Mouse (Mus musculus) layer of hippocampus, adult 11-12 months (tissue): ENCODE data around the gene Msln.
A peak's percentile ranks its signal among the peaks of the same experiment; 100 is the strongest.
"Not testable (repeated sequence)": the region's sequence is repeated elsewhere in the genome, so short reads cannot be mapped to it uniquely, and the experiment has no call there.

Experiments used
- DNase-seq: peaks from one replicate; pipeline ENCODE4 v3.0.0; 2022; ENCODE audit warnings: low spot score

The Msln gene

DNA sequence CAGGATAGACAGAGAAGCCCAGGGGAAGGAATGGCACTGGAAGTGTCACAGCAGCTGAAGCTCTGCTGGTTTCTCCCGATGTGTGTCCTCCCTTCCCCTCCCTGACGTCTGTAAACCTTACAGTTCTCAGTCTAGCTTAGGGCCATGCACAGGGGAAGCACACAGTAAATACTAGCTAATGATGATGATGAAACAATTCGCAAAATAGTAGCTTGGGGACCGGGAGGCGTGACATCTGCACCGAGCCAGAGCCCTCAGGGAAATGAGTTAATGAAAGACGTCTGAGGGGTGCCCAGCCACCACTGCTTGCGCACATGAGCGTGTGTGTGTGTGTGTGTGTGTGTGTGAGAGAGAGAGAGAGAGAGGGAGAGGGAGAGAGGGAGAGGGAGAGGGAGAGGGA is 15.2 kb upstream of the Msln start:
- DNase-seq, result no peak

DNA sequence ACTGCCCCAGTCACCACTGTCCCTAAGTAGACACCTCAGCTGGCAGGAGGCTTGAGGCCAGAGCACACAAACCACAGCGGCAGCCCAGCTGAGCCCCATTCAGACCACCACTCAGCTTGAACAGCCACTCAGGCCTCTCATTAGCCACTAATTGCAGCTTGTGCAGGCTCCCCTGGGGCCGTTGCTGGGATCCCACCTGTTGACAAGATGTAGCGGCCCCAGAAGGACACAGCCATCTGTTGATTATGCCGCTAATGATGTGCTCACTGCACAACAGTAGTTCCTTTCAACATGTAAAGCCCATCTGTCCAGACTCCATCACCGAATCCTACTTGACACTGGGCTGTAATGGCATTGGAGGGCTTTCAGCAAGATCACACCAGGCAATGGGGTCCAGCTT is 11.7 kb upstream of the Msln start:
- DNase-seq, result no peak

DNA sequence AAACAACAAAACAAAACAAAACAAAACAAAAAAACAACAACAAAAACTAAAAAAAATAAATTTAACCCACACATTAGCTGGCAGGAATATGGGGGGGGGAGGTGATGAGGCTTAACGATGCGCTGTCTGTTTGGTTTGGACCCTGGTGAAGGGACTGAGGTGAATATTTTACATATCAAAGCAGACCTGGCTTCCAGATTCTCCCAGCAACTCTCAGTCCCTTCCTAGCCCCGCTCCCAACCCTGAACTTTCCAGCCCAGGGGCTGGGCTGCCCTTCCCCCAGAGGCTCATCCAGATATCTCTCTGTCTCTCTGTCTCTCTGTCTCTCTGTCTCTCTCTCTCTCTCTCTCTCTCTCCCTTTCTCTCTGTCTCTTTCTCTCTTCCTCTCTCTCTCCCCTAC is 8.4 kb upstream of the Msln start:
- DNase-seq, result no peak

DNA sequence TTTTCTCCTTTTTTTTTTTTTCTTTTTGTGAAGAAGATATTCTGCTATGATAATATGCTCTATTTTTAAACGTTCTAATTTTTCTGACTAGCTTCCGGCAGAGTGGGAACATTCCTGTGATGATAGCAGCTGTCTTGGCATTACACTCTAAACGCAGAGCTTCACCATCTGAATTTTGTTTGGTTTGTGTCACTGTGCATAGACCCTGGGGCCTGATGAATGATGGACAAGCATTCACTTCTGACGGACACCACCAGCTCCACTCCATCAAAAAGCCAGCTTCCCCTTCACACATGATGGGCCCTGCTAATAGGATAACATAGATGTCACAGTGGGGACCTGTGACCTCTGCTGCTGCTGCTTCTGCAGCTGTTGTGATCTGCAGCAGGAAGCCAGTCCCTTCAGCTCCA is 7.4 kb upstream of the Msln start:
- DNase-seq, result no peak

DNA sequence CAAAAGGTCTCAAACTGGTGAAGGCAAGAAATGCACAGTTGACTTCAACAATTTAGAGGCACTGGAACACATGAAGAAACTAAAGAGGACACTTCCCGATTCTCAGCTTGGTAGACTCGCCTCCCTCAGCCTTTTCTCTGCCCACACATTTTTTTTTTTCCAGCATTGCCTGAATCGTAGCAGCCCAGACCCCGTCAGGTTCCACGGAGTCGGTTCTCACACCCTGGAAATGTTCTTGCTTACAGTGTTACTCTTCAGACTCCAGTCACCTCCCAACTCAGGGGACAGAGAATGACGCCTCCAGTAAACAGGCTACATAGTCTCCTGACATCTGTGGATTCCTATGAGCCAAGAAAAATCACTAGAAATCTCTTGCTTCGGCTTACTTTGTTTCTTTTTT is 6.0 kb upstream of the Msln start:
- no peak for DNase-seq

DNA sequence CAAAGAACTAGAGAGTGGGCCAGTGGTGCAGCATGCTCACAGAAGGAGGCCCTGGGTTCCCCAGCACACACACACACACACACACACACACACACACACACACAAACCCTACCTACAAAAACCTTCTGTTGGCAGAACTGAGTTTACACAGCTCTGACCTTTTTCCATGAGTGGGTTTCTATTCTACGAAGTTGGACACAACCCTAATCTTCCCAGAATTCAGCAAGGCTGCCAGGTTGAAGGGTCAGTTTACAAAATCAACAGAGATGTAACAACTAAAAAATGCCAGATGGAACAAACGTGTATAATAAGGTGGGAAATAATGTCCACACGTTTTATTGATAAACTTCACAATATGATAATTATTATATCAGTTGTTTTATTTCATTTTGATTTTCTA is 3.5 kb upstream of the Msln start:
- DNase-seq, result no peak

DNA sequence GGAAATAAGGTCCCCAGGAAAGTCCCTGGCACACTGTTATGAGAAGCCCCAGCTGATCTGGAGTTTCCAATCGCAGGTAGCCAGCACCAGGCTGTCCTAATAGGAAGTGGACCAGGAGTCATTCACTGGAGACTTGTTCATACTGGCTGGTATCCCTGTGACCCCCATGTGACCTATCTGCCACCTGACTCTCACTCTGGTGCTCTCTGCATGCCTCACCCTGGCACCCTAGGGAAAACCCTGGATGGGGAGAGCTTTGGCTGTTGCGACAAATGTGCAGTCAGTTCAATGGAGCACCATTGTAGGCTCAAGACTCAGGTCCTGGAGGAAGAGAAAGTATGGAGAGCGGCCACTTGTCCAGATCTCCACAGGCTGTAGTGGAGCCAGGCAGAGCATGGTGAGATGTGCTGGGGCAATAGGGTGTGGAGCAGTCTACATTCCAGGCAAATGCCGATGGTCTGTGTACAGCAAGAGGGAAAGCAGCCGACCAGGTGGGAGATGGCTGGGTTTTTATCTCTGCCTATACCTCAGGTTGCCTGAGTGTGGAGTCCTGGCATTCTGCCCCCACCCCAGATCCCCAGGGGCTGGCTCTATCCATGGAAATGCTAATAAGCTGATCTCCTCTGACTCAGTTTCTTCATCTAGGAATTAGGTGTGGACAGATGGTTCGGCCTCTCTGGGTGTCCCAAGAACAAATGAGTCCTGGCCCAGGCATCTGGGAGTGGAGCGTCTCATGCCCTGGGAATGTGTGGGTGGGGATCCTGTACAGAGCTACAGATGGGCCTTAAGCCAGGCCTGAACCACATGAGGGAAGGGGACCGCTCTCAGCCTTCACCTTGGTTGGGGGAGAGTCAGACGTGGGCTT is 2.4 kb upstream of the Msln start:
- no peak for DNase-seq

DNA sequence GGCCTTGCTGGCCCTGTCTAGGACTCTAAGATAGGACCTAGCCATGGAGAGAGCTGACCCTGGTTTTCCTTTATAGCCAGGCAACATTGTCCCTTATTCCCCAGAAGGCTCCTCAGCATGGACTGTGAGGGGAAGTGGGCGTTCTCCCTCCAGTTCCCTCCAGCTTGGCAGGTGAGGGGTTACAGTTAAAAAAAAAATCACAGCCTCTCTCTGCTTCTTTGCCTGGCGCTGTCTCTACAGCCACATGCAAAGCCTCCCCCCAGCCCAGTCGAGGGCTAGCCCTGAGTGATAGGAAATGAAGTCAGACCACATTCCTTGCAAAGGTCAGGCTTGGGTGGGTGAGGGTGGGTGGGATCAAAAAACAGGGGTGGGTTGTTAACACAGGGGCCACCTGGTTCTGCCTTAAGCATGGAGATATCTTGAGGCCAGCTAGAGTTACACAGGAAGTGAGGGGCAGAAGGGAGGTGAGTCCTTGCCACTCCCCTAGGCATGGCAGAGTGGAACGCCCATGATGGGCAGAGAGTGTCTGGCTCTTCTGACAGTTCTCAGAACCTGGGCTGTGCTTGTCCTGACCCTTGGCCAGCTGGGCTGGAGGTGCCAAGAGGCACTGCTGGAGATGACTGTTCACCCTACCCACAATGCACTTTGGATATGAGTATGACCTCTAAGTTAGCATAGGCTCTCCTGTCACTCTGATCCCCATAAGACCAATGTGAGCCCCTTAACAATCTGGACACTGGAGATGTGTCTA is 1.6 kb upstream of the Msln start:
- no peak for DNase-seq

DNA sequence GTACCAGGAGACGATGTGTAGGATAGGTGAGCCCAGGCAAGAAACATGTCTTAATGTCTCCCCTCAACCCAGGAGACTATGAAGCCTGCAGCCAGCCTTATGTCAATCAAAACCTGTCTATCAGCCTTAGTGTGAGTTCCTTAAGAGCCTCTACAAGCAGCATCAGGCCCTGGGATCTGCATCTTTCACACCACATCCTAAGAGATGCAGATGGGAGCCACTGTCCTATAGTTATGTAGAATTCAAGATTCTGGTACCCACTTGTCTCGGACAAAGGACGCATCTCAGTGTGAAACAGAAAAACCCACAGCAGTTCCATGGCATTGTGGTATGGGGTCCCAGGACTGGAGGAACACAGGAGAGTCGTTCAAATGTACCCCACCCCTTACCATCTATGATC is 908 bp upstream of the Msln start:
- no peak for DNase-seq

DNA sequence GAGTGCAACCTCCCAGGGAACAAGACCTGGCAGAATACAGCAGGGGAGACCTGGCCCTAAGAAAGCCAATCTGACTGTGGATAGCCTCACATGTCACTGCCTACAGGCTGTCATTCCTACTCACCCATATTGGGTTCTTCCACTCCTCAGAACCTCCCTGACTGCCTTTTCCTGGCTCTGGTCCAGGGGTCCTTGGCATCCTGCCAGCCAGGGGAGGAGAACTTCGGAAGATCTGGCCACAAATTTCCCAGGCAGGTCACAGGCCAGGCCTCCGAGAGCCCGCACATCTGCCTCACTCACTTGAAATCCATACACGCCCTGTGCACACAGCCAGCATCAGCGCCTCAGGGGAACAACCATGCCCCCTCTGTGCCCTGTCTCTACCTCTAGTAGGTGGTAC is 2.7 kb downstream of the Msln start:
- no peak for DNase-seq

DNA sequence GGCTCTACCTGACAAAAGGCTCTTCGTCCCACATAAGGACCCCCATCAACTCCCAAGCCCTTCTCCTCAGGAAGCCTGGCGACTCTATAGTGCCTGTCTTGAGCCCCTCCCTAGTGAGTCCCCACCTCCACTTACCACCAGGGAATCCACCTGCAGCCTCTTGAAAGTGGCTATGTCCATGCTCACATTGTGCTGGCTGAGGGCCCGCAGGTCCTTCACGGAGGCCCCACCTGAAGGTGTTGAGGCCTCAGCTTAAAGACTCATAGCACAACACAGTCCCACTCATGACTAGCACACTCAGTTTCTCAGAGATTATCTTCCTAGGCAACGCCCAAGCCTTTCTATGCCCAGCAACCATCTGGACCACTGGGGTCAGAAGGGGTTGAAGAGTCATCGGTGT is 4.9 kb downstream of the Msln start:
- no peak for DNase-seq

DNA sequence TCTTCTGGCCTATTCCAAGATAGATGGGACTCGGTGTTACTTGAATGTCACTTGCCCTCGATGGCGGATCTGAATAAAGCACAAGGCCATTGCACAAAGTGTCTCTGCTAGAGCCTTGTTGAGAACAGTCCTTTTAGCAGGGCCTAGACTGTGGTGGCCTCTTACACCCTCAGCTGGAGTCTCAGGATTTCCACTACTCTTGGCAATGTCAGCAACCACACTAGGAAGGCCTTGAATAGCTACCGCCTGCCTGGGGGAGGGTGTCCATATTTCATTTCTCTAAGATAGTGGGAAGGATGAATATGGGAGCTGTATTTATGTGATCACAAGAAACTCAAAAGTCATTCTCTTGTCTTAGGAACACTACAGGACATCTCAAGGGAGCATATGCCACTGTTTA is 5.9 kb downstream of the Msln start:
- no peak for DNase-seq

DNA sequence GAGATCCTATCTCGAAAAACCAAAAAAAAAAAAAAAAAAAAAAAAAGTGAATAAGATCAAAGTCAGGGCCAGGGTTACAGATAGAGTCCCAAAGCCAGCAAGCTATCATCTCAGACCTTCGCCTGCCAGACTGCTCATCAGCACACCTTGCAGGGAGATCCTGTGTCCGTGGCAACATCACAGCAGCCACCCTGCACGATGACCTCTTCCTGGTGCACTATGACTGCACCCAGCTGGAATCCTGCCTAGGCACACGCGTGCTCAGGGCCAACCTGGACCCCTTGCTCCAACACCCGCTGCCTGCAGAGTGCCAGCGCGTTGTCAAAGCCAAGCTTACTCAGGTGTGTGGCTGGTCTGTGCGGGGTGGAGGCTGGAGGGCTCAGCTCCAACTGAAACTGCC is 9.9 kb downstream of the Msln start:
- DNase-seq, result no peak

DNA sequence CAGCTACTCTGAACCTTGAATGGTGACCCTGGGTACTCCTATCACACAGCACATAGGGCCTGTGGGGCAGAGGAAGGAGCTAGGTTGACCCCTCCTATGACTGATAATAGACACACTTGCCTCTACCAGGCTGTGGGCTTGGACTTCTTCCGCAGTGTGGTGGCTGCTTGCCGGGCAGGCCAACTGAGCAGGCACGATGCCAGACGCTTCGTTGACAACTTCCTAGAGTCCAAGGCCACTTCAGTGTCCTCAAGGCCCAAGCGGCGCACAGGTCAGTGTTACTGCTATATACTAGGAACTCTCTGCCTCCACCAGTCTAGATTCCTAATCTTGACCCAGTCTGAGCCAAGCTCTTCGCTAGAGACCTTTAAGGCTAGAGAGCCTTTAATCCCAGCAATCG is 10.3 kb downstream of the Msln start:
- DNase-seq, result no peak

DNA sequence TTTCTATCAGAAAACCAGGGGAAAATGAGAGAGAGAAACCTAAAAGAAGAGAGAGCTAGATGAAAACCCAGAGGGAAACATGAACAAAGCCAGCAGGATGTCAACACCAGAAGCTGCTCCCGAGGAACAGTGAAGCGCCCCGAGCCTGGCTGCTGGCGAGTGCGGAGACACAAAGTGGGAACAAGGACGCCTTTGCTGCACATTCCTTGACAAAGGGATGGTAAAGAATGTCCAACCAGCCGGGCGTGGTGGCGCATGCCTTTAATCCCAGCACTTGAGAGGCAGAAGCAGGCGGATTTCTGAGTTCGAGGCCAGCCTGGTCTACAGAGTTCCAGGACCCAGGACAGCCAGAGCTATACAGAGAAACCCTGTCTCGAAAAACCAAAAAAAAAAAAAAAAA is 12.7 kb downstream of the Msln start:
- not testable (repeated sequence) for DNase-seq

DNA sequence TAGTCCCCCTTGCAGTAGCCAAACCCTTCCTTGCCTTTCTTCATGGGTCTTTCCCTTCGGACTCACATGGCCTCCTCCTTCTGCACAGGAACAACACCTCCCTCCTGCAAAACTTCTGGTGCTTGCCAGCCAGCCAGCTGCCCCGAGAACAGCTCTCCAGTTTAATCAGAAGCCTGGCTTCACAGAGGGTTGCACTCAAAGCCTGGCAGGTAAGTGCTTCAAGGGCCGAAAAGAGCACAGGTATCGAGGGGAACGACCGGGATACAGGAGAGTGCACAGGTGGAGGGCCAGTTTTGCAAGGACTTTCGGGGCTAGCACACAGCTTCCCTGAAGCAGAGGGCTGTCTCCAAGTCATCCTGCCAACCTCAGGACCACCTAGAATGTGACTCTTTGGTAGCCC is 15.3 kb downstream of the Msln start:
- DNase-seq, result no peak

DNA sequence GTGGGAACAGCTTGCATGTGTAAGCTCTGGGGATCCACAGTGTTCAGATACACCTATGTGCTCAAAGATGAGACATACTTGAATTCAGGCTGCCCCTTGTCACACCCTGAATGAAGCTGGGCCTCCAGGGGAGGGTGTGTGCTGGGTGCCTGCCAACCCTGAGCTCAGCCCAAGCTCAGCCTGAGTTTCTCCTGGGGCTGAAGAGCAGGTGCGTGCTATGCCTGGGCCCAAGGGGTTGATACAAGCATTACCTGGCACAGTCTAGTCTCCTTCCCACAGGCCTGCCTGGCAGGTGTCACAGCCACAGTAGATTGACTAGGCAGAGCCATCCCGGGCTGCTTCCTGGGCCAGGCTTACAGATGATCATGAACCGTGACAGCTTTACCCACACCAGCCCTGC is 18.4 kb downstream of the Msln start, which contains the start of gene Mslnl:
Mslnl (plus strand) TSS at position 298 of the 400 bp plus-strand sequence.
- DNase-seq, result no peak

DNA sequence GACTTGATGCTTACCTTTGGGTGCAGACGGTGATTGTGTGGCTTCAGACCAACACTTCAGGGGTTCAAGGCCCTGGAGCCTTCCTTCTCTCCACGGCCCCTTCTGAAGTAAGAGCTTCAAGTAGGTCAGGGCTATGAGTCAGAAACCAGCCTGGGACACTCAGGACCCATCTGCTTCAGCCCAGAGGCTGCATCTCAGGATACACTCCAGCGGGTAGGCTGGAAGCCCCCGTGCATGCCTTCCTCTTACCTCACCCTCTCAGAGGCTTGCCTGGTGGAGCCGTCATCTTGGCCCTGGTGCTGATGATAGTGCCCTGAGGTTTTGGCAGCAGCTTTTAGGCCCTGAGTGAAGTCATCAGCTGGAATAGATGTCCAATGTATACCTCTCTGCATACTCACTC is 18.9 kb downstream of the Msln start:
- DNase-seq, result no peak

DNA sequence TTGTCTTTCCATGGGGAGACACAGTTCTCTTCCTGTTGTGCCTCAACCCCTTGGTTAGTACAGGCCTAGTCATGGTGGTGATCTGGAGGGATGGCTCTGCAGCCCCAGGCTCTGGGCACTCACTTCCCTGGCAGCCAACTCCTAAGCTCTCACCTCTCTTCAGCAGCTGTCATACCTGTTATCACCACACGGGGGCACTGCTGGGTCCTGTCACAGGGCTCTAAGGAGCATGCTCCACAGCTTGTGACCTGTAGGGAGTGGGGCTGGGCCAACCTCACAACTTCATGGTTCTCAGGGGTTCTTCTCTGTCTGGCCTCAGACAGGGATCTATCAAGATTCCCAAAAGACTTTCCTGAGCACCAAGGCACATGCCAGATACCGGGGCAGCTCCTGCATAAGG is 22.1 kb downstream of the Msln start:
- peak; percentile 91 for DNase-seq

DNA sequence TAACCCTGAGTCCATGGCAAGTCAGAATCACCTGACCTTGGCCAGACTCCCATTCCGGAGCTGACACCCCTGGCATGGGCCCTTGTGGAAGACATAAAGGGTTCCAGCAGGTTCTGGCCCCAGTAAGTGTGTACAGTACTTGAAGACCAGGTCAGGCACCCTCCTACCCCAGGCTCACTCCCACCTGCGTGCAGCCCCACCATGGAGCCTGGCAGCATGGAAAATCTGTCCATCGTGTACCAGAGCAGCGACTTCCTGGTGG is 26.2 kb downstream of the Msln start:
- no peak for DNase-seq

DNA sequence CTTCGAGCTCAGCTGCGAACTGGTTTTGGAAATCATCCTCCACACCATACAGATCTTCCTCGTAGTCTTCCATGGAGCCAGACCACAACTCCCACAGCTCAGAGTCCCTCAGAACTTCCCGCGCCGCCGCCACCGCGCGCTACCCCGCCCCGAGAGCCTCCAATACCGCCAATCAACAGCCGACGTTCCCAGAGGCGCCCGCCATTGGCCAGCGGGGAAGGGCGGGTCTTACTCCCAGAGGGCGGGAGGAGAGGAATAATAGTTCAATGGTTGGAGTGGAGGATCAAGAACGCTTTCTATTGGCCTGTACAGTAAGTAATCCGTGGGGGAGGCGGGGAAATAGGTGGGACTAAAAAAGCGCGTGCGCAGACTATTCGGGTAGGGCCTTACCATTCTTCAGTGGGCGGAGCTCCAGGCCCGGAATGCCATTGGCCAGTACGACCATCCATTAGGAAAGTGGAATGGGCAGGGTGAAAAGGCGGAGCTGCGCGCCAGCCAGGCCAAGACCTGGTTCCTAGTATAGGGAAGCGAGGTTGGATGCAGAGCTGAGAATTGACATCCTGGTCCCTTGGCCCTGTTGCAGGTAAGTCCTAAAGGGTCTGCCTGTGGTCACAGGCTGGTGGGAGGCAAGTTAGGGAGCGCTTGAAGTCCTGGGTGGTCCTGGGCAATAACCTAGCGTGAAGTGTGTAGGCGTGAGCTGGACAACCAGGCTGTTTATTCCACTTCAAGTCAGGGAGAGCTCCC is 26.7 kb downstream of the Msln start, which contains the start of the genes Chtf18 and Rpusd1:
Chtf18 (minus strand) TSS at position 155 of the 744 bp plus-strand sequence.
Rpusd1 (plus strand) TSS at position 406 of the 744 bp plus-strand sequence.
- peak; percentile 100 for DNase-seq

DNA sequence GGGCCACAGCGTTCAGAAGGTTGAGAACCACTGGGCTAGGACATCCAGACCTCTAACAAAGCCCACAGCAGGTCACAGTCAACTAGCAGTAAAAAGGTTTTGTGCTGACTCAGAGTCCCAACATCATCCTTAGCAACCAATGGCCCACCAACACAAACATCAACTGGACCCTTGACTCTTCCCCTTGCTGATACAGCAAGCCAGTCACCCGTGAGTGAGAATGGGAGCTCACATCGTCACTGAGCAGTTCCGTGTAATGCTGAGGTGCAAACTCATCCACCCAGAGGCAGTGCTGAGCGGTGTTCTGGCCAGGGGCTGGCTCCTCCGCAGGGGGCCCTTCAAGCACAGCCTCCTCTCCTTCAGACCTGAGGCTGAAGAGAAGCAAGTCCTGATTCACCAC is 28.9 kb downstream of the Msln start:
- DNase-seq, result no peak

DNA sequence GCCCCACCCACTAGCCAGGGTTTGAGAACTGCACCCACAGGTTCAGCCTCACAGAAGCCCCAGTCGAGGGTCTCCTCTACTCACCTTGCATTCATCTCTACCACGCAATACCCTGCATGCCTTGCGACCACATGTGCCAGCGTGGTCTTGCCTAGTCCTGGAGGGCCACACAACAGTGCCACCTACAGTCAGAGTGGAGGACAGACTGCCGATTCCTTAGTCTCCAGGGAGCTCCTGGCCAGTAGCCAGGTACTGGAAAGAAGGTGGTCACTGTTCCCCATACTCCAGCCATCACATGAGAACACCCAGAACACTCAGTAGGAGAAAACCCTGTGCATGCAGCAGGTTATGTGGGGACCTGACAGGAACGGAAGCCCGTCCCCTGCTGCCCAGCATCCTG is 30.3 kb downstream of the Msln start:
- DNase-seq, result no peak
